Mouse (Mus musculus): ENCODE data around the gene Nupr1l. TPM values are rescaled to one million over a fixed set of nuclear protein-coding genes. Genes with fewer than 3 reads are reported as not detected.
"Not testable (repeated sequence)": the region's sequence is repeated elsewhere in the genome, so short reads cannot be mapped to it uniquely, and the experiment has no call there.

Gene Nupr1l
- total RNA-seq (2021): 1 to 10 TPM; 1.7 to 3.5 TPM

- DNase-seq (ENCODE audit: extremely low spot score in 1 of 2, low spot score in 1 of 2): peak; percentile 80 to 82
Measured at GRCm38 (mm10) chr5:129908242-129908965, at the start of gene Nupr1l. Gene Nupr1l (plus strand): TSS chr5:129908540.

DNA sequence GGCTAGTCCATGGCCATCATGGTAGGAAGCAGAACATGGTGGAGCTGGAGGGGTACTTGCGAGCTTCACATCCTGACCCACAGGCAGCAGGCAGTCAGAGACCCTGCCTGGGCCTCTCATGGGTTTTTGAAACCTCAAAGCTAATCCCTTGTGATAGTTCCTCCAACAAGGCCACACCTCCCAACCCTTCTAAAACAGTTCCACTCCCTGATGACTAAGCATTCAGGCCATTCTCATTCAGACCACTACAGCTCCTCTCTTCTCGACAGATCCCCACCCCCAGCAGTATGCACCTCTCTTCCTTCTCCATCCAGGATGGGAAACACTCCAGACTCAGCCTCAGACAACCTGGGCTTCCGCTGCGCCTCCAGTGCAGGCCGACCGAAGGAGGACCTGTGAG lies 46.0 kb upstream of the Nupr1l start:
- DNase-seq (ENCODE audit: extremely low spot score in 1 of 2, low spot score in 1 of 2): no peak

- DNase-seq (ENCODE audit: extremely low spot score in 1 of 2, low spot score in 1 of 2): peak; percentile 42 to 68
Measured at GRCm38 (mm10) chr5:129864467-129864866, 43.9 kb upstream of the Nupr1l start.

DNA sequence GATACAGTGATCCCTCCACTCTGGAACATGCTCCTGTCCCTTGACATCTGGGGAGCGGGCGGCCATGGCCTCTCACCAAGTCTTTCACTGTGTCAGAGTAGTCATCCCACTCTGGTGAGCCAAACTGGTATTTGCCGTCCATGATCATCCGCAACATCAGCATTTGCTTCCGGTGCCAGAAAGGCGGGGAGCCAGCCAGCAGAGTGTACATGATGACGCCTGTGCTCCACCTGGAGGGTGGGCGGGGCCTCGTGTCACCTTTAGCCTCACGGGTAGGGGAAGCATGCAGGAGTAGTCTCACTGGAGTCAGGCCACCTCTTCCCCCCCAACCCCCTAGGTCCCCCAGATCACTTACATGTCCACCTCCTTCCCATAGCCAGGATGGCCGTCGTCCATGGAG lies 42.5 kb upstream of the Nupr1l start:
- no peak for DNase-seq (ENCODE audit: extremely low spot score in 1 of 2, low spot score in 1 of 2)

GRCm38 (mm10) chr5:129869238-129869995 lies 38.9 kb upstream of the Nupr1l start:
- no peak for DNase-seq (ENCODE audit: extremely low spot score in 1 of 2, low spot score in 1 of 2)

DNA sequence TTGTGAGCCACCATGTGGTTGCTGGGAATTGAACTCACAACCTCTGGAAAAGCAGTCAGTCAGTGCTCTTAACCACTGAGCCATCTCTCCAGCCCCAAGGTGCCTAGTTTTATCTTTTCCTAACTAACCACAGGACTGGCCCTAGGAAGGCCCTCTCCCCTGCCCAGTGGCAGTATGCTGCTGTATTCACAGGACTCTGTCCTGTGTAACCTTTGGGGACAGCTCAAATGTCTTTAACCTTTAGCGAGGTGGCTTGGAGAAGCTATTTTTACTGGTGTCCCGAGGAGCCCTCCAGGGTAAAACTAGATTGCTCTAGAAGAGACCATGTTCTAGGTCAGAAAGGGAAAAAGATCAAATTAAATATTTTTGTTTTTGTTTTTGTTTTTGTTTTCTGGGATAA lies 37.1 kb upstream of the Nupr1l start:
- no peak for DNase-seq (ENCODE audit: extremely low spot score in 1 of 2, low spot score in 1 of 2)

DNA sequence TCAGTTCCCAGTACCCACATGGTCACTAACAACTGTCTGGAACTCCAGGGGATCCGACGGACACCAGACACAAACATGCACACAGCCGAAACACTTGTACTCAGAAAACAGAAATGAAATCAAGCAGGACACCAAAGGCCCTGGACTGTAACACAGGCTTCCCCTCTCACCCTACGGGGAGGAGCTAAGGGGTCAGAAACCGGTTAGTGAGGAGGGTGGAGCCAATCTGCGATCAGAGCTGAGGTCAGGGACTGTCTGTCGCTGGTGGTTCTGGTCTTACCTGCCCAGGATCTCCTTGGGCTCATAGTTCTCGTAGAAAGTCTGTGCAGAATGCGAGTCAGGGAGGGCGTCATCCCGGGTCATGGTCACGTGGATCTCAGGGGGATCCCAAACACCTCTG lies 34.4 kb upstream of the Nupr1l start:
- no peak for DNase-seq (ENCODE audit: extremely low spot score in 1 of 2, low spot score in 1 of 2)

DNA sequence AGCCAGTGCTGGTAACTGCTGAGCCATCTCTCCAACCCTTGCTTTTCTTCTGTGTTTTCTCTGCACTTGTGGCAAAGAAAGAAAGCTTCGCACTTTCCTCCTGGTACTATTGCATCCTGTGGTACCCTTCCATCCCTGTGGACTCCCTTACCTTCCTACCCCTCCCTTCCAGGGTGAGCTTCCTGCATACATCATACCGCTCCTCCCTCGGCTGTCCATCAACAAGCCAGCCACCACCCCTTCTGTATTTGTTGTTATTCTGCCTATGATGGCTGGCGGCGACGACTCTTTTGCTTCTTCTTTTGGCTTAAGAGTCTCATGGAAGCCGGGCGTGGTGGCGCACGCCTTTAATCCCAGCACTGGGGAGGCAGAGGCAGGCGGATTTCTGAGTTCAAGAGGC lies 33.2 kb upstream of the Nupr1l start:
- no peak for DNase-seq (ENCODE audit: extremely low spot score in 1 of 2, low spot score in 1 of 2)

- DNase-seq (ENCODE audit: extremely low spot score in 1 of 2, low spot score in 1 of 2): no peak
Measured at GRCm38 (mm10) chr5:129877731-129878455, 30.4 kb upstream of the Nupr1l start.

DNA sequence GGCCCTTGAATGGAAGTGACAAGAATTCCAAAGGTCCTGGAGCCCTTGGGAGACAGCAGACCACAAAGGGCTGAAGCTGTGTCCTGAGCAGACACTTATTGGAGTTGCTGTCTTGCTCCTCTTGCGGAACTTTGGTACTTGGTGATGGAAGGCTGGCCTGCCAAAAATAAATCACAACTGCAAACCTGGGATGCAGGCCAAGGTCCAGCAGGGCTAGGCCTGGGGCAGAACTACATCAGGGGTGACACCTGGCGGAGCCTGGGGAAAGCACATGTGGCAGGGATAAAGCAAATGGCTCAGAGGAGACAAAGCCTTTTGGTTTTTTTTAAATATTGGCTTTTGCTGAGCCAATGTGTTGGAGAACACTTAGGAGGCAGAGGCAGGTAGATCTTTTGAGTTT lies 29.4 kb upstream of the Nupr1l start:
- peak; percentile 13 to 52 for DNase-seq (ENCODE audit: extremely low spot score in 1 of 2, low spot score in 1 of 2)

DNA sequence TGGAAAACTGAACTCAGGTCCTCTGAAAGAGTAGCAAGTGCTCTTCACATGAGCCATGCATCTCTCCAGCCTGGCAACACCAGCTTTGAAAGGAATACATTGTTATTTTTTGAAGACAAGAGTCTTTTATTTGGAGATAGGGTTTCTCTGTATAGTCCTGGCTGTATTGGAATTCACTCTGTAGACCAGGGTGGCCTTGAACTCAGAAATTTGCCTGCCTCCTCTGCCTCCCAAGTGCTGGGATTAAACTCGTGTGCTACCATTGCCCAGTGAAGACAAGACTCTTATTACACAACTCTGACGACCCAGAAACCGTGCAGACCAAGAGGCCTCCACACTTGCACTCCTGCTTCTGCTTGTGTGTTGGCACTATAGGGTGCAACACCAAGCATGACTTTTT lies 28.5 kb upstream of the Nupr1l start:
- DNase-seq (ENCODE audit: extremely low spot score in 1 of 2, low spot score in 1 of 2): no peak

GRCm38 (mm10) chr5:129886271-129886670 lies 22.1 kb upstream of the Nupr1l start:
- no peak for DNase-seq (ENCODE audit: extremely low spot score in 1 of 2, low spot score in 1 of 2)

DNA sequence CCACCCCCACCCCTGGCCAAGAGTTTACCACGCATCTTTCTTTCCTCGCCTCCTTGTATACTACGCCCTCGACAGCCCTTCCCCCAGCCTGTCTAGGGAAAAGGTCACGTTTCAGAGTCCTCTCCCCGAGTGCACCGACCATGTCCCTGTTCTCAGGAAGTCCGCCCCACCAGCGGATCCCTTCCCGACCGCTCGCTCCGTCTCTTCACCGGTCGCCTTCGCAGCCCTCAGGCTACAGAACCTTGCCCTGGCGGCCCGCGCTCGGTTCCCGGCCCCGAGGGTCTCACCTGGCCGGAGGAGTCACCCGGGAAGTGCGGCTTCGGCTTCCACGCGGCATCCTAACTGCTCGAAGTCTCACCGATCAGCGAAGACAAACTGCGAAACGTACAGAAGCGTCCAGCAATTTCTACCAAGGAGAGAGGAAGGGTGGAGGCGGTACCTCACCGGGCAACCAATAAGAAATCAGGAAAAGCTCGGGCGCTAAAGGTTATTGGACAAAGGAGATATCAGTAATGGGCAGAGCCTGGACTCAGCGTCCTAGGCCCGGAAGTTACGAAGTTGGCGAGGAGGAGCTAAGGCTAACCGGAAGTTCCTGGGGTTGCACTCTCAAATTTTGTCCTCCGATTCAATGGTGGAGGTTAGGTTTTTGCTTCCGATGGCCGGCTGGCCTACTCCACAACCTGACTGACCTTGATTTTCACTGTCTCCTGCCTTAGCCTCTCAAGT lies 21.3 kb upstream of the Nupr1l start, which contains the start of gene Chchd2:
Gene Chchd2, minus strand, starts transcription at position 560 of the 726 bp plus-strand sequence.
- peak; percentile 75 to 76 for DNase-seq (ENCODE audit: extremely low spot score in 1 of 2, low spot score in 1 of 2)

- DNase-seq (ENCODE audit: extremely low spot score in 1 of 2, low spot score in 1 of 2): not testable (repeated sequence)
Measured at GRCm38 (mm10) chr5:129890390-129890789, 17.9 kb upstream of the Nupr1l start.

DNA sequence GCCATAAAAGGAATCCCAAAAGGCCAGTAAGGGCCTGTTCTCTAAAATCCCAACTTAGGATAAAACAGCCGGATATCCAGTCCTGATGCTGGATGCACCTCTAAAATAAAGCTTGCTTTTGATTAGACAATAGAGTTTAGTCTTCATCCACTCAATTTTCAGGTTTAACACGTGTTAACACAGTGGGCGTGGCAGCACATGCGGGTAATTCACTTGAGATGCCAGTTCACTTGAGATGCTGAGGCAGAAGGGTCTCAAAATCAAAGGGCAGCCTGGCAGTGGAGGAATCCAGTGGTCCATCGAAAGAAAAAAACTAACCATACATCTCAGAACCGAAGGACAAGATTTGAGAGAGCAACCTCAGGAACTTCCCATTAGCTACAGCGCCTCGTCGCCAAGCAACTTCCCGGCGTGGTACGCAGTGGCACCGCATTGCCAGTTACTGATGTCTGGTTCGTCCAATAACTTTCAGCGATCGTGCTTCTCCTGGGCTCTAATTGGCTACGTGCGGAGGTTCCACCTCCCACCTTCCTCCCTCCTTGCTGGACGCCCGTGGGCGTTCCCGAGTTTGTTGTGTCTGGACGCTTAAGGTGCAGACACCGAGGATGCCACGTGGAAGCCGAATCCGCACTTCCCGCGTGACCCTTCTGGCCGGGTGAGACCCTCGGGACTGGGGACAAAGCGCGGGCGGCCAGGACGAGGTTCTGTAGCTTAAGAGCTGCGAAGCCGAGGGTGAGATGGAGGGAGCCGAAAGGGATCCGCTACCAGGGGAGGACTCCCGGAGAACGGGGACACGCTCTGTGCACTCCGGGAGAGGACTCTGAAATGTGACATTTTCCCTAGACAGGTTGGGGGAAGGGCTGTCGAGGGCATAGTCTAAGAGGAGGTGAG lies 12.9 kb upstream of the Nupr1l start, which contains the start of gene Zbed5:
Gene Zbed5, plus strand, starts transcription at position 526 of the 891 bp plus-strand sequence.
- DNase-seq (ENCODE audit: extremely low spot score in 1 of 2, low spot score in 1 of 2): peak; percentile 66 to 70

- DNase-seq (ENCODE audit: extremely low spot score in 1 of 2, low spot score in 1 of 2): no peak
Measured at GRCm38 (mm10) chr5:129898449-129898848, 9.9 kb upstream of the Nupr1l start, which contains the start of gene Phkg1. Gene Phkg1 (minus strand): TSS chr5:129898549.

- DNase-seq (ENCODE audit: extremely low spot score in 1 of 2, low spot score in 1 of 2): no peak
Measured at GRCm38 (mm10) chr5:129907775-129908174, 565 bp upstream of the Nupr1l start.

- no peak for DNase-seq (ENCODE audit: extremely low spot score in 1 of 2, low spot score in 1 of 2)
Measured at GRCm38 (mm10) chr5:129909147-129909546, 807 bp downstream of the Nupr1l start.

GRCm38 (mm10) chr5:129909591-129909990 lies 1.3 kb downstream of the Nupr1l start:
- DNase-seq (ENCODE audit: extremely low spot score in 1 of 2, low spot score in 1 of 2): no peak

Data from layer of hippocampus, postnatal 25 days (tissue).